Mouse (Mus musculus): ENCODE data around the gene Dap3. TPM values are rescaled to one million over a fixed set of nuclear protein-coding genes. Genes with fewer than 3 reads are reported as not detected.
"Not testable (repeated sequence)": the region's sequence is repeated elsewhere in the genome, so short reads cannot be mapped to it uniquely, and the experiment has no call there.

Dap3 gene
- total RNA-seq, 2 experiments from 2014 or later = 97.5 to 113 TPM

DNA sequence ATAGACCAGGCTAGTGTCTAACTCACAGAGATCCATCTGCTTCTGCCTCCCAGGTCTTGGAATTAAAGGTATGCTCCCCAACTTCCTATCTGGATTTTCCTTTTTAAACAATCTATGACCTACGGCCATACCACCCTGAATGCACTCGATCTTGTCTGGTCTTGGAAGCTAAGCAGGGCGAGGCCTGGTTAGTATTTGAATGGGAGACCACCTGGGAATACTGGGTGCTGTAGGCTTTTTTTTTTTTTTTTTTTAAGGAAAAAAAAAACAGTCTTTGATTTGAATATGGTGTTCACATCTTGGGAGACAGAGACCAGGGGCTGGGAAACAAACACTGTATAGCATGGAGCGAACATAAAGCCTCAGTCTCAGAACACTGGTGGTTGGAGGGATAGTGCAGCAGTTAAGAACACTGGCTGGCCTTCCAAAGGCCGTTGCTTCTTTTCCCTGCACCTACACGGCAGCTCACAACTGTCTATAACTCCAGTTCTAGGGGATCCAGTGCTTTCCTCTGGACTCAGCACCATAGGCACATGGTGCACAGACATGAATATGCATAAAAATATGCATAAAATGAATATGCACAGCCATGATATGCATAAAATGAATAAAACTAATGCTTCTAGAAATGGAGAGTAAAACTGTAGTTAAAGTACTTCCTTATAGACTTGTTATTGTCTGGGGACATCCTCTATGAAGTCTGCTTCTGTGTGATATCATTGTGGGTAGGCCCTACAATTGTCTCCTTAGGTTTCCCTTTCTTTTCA, 44.4 kb downstream of the Dap3 start:
- intact Hi-C loops (cut with DNase I) = no loop called here

DNA sequence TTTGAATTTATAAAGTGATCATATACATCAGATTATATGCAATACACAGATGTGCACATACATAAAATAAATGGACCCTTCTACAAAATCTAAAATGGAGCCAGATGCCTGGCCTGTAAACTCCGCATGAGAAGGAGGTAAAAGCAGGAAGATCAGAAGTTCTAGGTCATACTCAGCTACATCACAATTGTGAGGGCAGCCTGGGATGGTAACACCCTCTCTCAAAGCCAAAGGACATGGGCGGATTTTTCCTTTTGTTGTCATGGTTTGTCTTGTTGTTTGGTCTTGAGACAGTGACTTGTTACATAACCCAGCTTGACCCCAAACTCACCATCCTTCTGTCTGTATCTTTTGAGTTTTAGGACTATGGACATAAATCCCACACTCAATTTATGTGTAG, 45.2 kb downstream of the Dap3 start:
- DNase-seq (ENCODE audit: extremely low spot score in 1 of 2, low spot score in 2 of 2) = no peak
- no peak overlapping the region for H3K4me3 ChIP-seq
- intact Hi-C loops (cut with DNase I) = no loop called here
- no peak for TF ChIP-seq CTCF (IDR thresholded peaks at IDR 0.05)
- no peak overlapping the region for H3K27ac ChIP-seq

More for the DNA sequence above, 44.4 kb downstream of the Dap3 start:
- Histone ChIP-seq H3K27ac (no peak overlapping the region), H3K4me3 (no peak overlapping the region)
- no peak for DNase-seq (ENCODE audit: extremely low spot score in 1 of 2, low spot score in 2 of 2)
- no peak for TF ChIP-seq CTCF (IDR thresholded peaks at IDR 0.05)

DNA sequence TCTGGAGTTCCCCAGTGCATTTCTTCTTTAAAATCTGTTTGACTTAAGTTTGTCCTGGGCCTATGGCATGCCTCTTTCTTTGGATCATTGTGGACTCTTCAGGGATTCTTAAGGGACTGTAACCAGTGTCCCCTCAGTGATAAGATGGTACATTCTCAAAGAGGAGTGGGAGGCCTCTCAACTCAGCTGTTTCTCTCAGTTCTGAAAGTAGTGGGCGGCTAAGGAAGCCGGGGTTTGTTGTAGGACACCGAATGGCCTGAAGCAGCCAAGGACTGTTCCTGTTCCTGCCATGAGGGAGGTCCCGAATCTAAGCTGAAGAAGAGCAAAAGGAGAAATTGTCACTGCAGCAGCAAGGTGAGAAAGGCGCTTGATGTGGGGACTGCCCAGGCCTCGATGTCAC, 45.8 kb downstream of the Dap3 start:
- Histone ChIP-seq H3K4me3 (no peak overlapping the region), H3K27ac (no peak overlapping the region)
- DNase-seq (ENCODE audit: extremely low spot score in 1 of 2, low spot score in 2 of 2) = no peak
- intact Hi-C loops (cut with DNase I) = no loop called here
- TF ChIP-seq CTCF (IDR thresholded peaks at IDR 0.05) = no peak

DNA sequence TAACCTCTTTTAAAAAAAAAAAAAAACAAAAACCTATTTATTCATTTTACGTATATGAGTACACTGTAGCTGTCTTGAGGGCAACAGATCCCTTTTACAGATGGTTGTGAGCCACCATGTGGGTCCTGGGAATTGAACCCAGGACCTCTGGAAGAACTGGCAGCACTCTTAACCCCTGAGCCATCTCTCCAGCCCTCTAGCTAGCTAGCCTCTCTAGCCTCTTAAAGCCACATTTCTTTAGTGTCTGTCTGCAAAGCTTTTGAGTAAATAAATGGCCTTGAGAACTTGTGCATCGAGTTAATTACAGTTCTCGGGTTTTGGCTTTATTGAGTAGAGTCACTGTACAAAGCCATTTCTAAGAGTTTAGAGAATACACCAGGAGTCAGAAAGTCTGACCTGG, 46.2 kb downstream of the Dap3 start:
- H3K4me3 ChIP-seq = no peak overlapping the region
- intact Hi-C loops (cut with DNase I) = no loop called here
- TF ChIP-seq CTCF (IDR thresholded peaks at IDR 0.05) = no peak

DNA sequence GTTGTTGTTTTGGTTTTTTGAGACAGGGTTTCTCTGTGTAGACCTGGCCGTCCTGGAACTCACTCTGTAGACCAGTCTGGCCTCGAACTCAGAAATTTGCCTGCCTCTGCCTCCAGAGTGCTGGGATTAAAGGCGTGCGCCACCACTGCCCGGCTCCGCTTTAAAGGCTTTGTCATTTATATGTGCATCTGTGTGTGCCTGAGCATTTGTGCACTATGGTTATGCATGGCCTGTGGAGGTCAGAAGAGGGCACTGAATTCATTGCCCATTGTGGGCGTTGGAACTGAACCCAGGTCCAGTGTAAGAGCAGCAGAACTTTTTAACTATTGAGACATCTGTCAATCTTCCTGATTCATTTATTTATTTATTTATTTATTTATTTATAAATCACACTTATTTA, 58.0 kb downstream of the Dap3 start:
- H3K27ac ChIP-seq; H3K4me3 ChIP-seq; DNase-seq (ENCODE audit: extremely low spot score in 1 of 2, low spot score in 2 of 2); intact Hi-C loops (cut with DNase I): not testable (repeated sequence)

More for the DNA sequence above, 46.2 kb downstream of the Dap3 start:
- no peak for DNase-seq (ENCODE audit: extremely low spot score in 1 of 2, low spot score in 2 of 2)
- no peak overlapping the region for H3K27ac ChIP-seq

DNA sequence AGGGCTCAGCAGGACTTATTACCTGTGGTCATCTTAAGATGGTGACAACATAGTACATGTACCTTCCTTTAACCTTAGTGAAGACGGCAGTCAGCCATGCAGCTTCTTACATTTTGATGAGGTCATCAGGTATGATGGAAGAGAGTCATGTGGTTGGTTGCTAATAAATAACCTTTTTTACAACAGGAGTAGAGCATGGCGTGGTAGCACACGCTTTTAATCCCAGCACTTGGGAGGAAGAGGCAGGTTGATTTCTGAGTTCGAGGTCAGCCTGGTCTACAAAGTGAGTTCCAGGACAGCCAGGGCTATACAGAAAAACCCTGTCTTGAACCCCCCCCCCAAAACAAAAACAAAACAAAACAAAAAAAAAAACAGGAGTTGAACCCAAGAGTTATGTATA, 68.4 kb downstream of the Dap3 start:
- H3K27ac ChIP-seq; DNase-seq (ENCODE audit: extremely low spot score in 1 of 2, low spot score in 2 of 2); H3K4me3 ChIP-seq; intact Hi-C loops (cut with DNase I): not testable (repeated sequence)

Other genes starting within 250 kb of the Dap3 start
- 10 to 100 TPM; 41.1 to 45.8 TPM for gene Rit1, start 234.3 kb downstream of the Dap3 start, total RNA-seq (2021)
- gene Syt11, start 176.0 kb downstream of the Dap3 start, total RNA-seq (2021) = 100 to 1,000 TPM; 513 to 521 TPM
- gene Gon4l, start 116.0 kb downstream of the Dap3 start, total RNA-seq (2021) = 10 to 100 TPM; 46.9 to 48.3 TPM
- gene Msto1, start 37.2 kb downstream of the Dap3 start, total RNA-seq (2021) = 10 to 100 TPM; 20.2 TPM
- 10 to 100 TPM; 96.1 to 96.9 TPM for gene Ash1l, start 559 bp downstream of the Dap3 start, total RNA-seq (2021)
- 100 to 1,000 TPM; 189 to 199 TPM for gene Rusc1, start 142.1 kb upstream of the Dap3 start, total RNA-seq (2021)
- not detected for gene Gm43738, start 149.9 kb upstream of the Dap3 start, total RNA-seq (2021)
- gene Fdps, start 150.8 kb upstream of the Dap3 start, total RNA-seq (2021) = 10 to 100 TPM; 78.1 to 79.6 TPM
- gene Pklr, start 185.0 kb upstream of the Dap3 start, total RNA-seq (2021) = not detected
- 10 to 100 TPM; 14.9 to 20.9 TPM for gene Hcn3, start 209.0 kb upstream of the Dap3 start, total RNA-seq (2021)
- gene Clk2, start 213.6 kb upstream of the Dap3 start, total RNA-seq (2021) = 10 to 100 TPM; 45.6 to 46.3 TPM
- 10 to 100 TPM; 64.0 to 64.7 TPM for gene Scamp3, start 226.3 kb upstream of the Dap3 start, total RNA-seq (2021)
- 10 to 100 TPM; 56.9 to 60.4 TPM for gene Fam189b, start 232.0 kb upstream of the Dap3 start, total RNA-seq (2021)

All from left cerebral cortex, adult 2 months (tissue).